Mouse (Mus musculus) right cerebral cortex, postnatal 25 days (tissue): ENCODE measurements around the gene Spin1.
"Not testable (repeated sequence)": the region's sequence is repeated elsewhere in the genome, so short reads cannot be mapped to it uniquely, and the experiment has no call there.

ENCODE experiments used
- DNase-seq: peaks from one replicate; pipeline ENCODE4 v3.0.0; 2022

The Spin1 gene

GRCm38 (mm10) chr13:51095196-51095715 lies 5.4 kb upstream of the Spin1 start:
- no peak for DNase-seq

- DNase-seq, result no peak
These were observed 4.0 kb upstream of the Spin1 start for GRCm38 (mm10) chr13:51096644-51097043.

GRCm38 (mm10) chr13:51099560-51100232 lies 984 bp upstream of the Spin1 start:
- DNase-seq, result no peak

GRCm38 (mm10) chr13:51101016-51101776 lies 516 bp downstream of the Spin1 start:
- DNase-seq, result peak; percentile 54

- no peak for DNase-seq
These were observed 1.1 kb downstream of the Spin1 start for GRCm38 (mm10) chr13:51101777-51102132.

- no peak for DNase-seq
These were observed 2.5 kb downstream of the Spin1 start for GRCm38 (mm10) chr13:51103111-51103725.

GRCm38 (mm10) chr13:51103861-51104650 lies 3.4 kb downstream of the Spin1 start:
- no peak for DNase-seq

- DNase-seq, result no peak
These were observed 5.4 kb downstream of the Spin1 start for GRCm38 (mm10) chr13:51105861-51106655.

GRCm38 (mm10) chr13:51106816-51107215 lies 6.1 kb downstream of the Spin1 start:
- no peak for DNase-seq

GRCm38 (mm10) chr13:51109517-51109916 lies 8.8 kb downstream of the Spin1 start:
- no peak for DNase-seq

GRCm38 (mm10) chr13:51114398-51114797 lies 13.7 kb downstream of the Spin1 start:
- DNase-seq, result not testable (repeated sequence)

GRCm38 (mm10) chr13:51115762-51116161 lies 15.1 kb downstream of the Spin1 start:
- no peak for DNase-seq

- DNase-seq, result no peak
These were observed 20.1 kb downstream of the Spin1 start for GRCm38 (mm10) chr13:51120734-51121133.

GRCm38 (mm10) chr13:51121966-51122365 lies 21.3 kb downstream of the Spin1 start:
- no peak for DNase-seq

GRCm38 (mm10) chr13:51122771-51123170 lies 22.1 kb downstream of the Spin1 start:
- no peak for DNase-seq

GRCm38 (mm10) chr13:51125357-51125756 lies 24.7 kb downstream of the Spin1 start:
- no peak for DNase-seq

- DNase-seq, result no peak
These were observed 27.2 kb downstream of the Spin1 start for GRCm38 (mm10) chr13:51127906-51128305.

GRCm38 (mm10) chr13:51128417-51128816 lies 27.7 kb downstream of the Spin1 start:
- no peak for DNase-seq

- DNase-seq, result no peak
These were observed 30.5 kb downstream of the Spin1 start for GRCm38 (mm10) chr13:51131179-51131578.

GRCm38 (mm10) chr13:51136315-51136714 lies 35.6 kb downstream of the Spin1 start:
- no peak for DNase-seq

- DNase-seq, result no peak
These were observed 36.5 kb downstream of the Spin1 start for GRCm38 (mm10) chr13:51136996-51137701.

GRCm38 (mm10) chr13:51137702-51138031 lies 37.0 kb downstream of the Spin1 start:
- no peak for DNase-seq
